Mouse (Mus musculus) frontal cortex, postnatal 10 days (tissue): ENCODE measurements around the gene U2af2.
A peak's percentile ranks its signal among the peaks of the same experiment; 100 is the strongest.
"Not testable (repeated sequence)": the region's sequence is repeated elsewhere in the genome, so short reads cannot be mapped to it uniquely, and the experiment has no call there.

Source experiments
- DNase-seq, 2 experiments: peaks; one replicate each; pipeline ENCODE4 v3.0.0; 2022; ENCODE audit warnings: low spot score in 2 of 2, mixed read lengths in 1 of 2

U2af2 gene

DNA sequence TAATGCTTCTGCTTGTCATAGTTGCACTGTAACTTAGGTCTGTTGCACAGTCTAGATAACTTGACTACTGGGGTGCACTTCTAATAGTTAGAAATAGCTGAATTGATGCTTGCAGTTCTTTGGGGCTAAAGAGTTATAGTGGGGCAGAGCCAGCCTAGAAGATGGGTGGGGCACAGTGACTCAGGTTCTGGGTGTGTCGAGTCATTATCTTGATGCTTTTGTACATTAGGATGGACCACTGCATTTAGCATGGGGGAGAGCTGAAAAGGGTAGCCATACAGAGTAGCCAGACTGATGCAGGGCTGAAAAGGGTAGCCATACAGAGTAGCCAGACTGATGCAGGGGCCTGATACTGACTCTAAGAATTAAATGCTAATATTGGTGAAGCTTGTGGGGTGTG, 11.6 kb downstream of the U2af2 start:
- DNase-seq = no peak

DNA sequence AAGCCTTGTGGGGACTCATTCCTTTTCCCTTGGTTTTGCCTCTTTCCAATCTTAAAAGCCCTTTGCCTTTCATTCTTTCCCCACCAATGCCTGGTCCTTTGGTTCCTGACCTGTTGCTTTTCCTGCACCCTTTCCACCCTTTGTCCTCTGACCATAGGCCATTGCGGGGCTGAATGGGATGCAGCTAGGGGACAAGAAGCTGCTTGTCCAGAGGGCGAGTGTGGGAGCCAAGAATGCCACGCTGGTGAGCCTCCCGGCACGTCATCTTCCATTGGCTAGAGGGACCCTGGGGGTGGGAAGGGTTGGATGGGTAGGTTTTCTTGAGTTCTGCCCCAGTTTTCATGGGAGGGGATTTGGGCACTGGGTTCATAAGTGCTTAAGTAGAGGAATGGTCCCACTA, 13.0 kb downstream of the U2af2 start:
- DNase-seq = no peak

DNA sequence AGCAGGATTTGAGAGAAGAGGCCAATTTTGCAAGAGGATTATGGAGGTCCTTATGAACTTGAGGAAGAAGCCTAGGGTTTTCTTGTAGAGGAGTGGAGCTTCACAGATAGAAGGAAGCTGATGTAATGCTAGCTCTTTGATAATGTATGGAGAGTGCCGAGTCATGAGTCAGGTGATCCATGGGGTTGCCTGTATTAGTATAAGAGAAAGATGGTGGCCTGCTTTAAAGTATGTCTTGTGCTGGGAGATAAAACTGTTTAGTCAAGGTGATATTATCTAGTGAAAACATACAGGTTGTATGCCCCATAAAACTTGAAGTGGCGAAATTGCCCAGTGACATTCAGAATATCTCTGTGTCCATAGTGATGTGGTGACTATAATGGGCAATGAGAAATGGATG, 15.0 kb downstream of the U2af2 start:
- no peak for DNase-seq

DNA sequence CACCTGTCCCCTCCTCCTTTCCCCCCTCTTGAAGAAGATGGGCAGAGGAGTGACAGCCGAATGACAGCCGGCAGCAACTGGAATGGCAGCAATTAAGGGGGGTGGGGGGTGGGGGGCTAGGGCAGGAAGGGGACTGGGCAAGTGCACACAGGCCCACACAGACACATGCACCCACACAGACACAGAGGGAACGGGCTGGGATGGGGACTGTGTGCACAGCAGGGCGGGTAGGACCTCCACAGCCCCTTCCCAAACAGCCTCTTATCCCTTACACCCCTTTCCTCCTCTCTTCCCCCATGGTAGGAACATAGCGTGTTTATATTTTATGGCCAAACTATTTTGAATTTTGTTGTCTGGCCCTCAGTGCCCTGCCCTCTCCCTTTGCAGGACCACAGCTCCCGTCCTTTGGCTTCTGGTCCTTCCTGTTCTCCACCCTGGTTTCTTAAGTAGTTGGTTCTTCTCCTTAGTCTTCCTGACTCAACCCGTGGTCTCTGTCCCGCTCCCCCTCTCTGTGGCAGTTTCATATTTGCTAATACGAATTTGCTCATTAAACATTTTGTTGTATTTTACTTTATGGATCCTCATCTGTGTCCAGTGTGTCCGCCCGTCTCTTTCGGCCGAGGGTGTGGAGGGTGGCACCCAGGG, 17.5 kb downstream of the U2af2 start:
- DNase-seq = not testable (repeated sequence)

DNA sequence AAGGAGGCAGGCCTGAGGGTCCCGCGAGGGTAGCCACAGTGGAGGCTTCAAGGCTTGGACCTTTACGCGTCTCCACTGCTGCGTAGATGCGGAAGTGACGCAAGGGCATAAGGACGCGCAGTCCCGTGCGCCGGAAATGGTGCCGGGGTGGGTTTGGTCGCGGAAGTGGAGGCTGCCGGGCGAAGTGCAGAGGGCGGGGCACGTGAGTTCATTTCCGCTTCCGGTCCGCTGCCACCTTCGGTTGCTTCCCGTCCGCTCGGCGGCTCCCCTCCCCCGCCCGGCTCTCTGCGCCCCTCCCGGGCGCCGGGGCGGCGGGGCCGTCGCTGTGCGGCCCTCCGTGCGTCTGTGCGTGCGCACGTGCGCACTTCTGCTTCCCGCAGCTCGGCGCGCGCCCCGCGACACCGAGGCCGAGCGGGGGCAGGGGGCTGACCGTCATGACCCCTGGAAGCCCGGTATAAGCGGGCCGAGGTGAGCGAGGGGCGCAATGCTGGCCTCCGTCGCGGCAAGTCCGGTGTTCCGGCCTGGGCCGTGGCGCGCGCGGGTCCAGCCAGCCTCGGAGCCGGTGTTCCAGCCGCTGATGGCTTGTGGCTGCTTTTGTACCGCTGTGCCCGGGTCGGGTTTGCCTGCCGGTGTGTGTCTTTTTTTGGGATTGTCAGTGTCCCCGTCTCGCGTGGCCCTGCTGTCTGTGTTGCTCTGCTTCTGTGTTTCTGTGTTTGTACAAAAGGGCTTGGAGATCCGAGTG, 18.2 kb downstream of the U2af2 start, which contains the start of gene Epn1:
Epn1 (plus strand) TSS at position 226 of the 742 bp plus-strand sequence.
- DNase-seq = peak; percentile 95 to 97

DNA sequence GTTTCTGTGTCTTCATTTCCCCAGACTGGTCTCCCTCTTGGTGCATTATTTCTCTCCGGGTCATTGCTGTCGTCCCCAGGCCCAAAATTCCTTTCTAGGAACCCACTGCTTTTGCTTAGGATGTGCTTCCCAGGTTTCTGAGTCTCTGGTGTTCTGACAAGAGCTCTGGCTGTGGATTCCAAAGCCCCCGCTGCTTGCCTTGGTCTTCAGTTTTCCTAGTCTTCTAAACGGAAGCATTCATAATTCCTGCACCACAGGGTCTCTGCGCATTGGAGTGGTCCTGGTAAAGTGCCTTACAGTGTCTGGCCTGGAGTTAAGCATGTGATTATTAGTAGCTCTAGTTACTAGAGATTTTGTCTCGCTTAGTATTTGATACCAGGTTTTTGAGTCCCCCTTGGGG, 18.9 kb downstream of the U2af2 start:
- no peak for DNase-seq

DNA sequence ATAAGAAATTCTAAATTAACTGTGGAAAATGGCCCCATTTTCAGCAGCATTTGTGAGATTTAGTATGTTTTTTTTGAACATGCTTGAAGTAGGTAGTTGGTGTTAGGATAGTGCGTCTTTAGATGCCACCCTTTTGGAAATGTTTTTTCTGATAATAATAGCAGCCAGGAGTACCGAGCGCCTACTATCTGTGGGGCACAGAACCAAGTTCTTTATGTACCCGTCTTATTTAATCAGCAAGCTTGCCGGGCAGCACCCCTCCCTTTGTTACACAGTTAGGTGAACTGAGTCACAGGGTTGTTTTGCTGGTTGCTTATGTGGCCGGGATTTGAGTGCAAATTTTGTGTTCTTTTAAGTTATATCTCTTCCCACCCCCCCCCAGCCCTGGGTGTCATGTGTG, 19.3 kb downstream of the U2af2 start:
- no peak for DNase-seq

DNA sequence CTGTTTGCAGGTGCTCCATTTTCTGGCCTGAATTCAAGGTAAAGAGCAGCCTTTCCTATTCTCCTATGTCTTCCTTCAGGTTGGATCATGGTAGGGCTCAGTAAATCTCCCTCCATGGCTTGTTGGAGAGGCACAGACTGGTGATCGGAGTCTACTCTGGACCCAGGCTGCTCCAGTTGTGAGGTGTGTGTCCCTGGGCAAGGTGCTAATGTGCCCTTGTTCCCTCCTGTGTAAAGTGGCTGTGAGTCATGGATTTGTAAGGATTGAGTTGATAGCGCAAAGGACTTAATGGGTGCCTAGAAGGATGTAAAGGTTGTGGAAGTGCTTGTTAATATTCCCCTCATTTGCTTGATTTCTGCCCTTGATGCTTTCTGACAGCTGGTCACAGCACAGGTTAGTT, 20.0 kb downstream of the U2af2 start:
- no peak for DNase-seq

DNA sequence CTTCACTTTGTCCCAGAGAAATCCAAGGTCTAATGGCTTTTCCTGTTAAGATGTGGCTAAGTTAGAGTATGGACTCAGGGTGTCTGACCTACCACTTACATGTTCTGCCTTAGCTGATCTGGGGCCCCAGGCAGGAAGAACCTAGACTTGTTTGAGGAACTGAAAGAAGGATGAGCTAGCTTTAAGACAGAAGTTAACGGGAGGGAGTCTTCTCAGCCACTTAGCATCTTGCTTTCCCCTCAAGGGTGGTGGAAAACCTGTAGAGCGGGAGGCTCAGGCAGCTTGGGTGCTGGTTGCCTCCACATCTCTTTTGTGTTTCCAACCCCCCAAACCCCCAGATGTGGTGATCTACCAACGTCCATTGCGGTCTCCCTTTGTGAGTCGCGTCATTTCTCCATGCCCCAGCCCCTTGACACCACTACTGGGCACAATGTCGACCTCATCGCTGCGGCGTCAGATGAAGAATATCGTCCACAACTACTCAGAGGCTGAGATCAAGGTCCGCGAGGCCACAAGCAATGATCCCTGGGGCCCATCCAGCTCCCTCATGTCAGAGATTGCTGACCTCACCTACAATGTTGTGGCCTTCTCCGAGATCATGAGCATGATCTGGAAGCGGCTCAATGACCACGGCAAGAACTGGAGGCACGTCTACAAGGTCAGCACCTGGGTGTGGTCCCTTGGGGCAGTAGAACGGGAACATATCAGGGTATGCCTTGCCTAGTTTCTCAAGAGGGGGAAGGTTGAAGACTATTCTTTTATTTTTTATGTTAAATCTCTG, 21.6 kb downstream of the U2af2 start:
- no peak for DNase-seq

DNA sequence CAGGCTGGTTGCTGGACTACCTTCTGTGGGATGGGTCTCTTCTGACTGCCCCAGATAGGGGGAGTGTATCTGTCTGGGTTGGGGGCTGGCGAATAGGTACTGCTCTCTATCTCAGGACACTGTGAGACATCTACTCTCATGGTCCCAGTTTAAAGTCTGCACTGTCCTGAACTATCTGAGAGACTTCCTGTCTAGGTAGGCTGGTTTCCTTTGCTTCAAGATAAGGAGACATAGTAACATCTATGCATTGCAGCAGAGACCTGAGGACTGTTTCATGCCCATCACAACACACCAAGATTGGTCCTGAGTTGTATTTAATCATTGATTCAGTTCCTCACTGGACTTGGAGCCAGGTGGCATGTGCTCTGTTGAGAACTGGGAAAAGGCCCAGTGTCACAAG, 23.6 kb downstream of the U2af2 start:
- DNase-seq = no peak

DNA sequence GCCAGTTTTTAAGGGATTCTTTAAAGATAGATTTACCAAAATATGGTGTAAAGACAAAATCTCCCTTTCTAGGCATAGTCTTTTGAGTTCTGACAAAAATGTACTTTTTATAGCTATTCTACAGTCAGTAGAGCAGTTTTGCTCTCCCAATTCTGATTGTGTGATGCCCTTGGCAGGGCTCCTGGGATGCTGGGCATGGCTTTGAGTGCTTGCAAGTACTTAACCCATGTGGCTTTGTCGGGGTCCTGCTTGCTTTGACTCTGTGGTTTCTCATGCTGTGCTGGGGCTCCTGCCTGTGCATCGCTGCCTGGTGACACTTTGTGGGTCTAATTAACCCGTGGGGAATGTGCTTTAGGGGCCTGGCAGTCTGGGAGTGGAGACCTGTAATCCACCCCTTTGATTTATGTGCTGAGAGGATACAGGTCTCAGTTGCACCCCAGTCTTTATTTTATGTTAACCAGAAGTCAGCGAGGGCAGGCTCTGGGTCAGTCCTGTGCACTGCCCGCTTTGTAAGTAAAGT, 25.0 kb downstream of the U2af2 start:
- DNase-seq = no peak

DNA sequence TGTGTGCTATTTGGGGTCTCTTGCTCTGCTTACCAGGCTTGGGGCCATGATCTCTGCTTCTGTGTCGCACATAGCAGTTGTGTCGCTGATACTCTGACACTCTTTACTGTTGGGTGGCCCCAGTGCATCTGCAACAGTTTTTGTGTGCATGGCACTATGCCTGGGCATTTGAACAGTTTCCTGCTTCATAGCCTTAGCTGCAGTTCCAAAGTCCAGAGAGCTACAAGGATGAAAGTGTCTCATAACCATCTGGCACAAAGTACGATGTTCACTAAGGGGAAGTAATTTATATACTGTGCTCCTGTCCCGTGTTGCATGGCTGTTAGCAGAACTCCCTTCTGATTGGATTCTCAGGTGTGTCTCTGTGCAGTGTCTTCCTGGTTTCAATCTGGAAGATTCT, 25.9 kb downstream of the U2af2 start:
- no peak for DNase-seq

DNA sequence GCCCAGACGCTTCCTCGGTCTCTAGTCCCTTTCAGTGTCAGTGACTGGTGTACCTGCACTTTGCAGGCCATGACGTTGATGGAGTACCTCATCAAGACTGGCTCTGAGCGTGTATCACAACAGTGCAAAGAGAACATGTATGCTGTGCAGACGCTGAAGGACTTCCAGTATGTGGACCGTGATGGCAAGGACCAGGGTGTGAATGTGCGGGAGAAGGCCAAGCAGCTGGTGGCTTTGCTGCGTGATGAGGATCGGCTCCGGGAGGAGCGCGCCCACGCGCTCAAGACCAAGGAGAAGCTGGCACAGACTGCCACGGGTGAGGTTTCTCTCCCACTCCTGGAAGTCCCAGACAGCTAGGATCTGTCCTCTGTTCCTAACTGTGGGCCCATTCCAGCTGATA, 27.9 kb downstream of the U2af2 start:
- no peak for DNase-seq

DNA sequence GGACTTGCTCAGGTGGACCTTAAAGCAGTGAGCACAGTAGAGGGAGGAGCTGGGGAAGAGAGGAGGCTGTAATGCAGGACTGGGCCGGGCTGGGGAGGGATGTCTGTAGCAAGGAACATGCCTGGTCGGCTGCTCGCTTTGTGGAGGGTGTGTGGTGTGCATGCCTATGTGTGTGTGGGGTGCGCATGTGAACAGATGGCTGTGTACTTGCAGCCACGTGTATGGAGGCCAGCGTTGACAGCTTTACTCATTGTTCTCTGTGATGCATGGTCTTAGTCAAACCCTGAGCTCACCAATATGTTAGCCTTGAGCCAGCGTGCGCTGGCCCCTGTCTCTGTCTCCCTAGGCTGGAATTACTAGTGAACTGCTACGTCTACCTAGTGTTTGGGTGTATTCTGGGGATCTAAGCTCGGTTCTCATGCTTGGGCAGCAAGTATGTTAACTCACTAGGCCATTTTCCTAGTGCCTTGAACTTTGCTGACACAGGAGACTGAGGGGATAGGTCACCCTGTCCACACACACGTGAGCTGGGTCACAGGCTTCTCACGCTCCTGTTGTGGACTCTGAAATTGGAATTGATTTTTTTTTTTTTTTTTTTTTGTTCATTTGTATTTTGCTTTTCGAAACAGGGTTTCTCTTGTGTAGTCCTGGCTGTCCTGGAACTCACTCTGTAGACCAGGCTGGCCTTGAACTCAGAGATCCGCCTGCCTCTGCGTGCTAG, 29.2 kb downstream of the U2af2 start:
- no peak for DNase-seq

DNA sequence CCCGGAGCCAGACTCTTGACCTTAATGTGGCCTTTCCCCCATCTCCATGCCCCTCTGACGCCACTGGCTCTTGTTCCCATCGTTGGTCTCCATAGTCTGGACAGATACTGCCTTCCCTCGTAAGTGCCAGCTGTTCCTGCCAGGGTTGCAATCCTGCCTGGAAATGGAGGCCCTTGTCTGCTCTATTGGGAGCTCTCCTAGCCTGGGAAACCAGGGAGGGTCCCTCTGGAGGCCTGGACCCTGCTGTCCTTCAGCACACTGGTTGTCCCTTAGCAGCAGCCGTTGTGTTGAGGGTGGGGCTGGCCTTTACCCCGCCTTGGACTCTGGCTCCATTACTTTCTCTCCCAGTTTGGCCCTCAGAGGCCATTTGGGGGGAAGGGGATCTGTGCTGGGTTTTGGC, 30.4 kb downstream of the U2af2 start:
- DNase-seq = no peak

DNA sequence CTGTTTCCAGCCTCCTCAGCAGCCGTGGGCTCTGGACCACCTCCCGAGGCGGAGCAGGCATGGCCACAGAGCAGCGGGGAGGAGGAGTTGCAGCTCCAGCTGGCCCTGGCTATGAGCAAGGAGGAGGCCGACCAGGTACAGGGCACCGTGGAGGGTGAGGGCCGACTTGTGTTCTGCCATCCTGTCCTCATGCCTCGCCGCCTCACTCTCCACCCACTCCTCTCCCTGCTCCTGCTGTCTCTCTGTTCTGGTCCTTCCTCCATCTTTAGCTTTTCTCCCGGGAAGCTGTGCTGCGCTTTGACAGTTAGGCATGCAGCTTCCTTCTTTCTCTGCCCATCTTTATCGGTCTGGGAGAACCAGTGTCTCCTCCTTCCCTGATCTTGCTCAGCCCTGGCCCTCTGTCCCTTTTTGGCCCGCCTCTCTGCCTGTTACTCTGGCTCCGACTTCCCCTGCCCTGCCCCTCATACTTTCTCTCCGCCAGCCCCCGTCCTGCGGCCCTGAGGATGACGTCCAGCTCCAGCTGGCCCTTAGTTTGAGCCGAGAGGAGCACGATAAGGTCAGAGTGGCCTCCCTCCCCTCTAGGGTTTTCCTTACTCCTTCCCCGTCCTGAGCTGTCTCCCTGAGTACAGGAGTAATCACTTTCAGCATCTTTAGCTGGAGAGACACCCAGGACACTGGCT, 31.0 kb downstream of the U2af2 start:
- no peak for DNase-seq

DNA sequence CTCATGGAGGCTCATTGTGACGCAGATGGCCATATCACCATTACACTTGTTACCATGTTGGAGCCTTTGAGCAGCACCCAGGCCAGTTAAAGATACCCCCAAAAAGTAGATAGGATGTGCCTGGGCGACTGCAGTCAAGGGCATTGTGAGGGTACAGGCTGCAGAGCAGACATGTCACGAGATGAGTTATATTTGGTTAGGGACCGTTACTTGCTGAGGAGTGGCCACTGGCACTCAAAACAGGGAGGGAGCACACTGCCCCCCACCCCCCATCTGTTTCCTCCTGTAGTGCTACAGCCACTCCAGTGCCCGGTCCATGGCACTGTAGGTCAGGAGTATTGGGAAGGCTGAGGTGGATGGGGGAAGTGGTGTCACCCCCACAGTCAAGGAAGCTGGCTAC, 36.8 kb downstream of the U2af2 start:
- DNase-seq = no peak

DNA sequence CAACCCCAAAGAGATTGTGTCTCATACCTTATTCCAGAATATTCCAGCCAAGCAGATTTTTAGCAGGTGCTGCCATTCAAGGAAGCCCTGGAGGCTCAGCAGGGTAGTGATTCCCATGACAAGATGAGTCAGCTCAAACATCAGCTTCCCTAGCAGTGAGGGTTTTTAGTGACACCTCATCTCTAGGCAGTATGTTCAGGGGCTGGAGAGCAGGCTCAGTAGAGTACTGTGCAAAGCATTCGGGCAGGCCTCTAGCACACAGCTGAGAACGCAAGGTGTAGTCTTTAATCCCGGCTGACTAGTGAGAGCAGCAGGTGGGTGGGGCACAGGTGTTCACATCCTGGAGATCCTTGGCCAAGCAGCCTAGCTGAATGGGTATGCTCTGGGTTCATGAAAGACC, 37.9 kb downstream of the U2af2 start:
- DNase-seq = peak in 1 of 2 experiments; percentile 14

DNA sequence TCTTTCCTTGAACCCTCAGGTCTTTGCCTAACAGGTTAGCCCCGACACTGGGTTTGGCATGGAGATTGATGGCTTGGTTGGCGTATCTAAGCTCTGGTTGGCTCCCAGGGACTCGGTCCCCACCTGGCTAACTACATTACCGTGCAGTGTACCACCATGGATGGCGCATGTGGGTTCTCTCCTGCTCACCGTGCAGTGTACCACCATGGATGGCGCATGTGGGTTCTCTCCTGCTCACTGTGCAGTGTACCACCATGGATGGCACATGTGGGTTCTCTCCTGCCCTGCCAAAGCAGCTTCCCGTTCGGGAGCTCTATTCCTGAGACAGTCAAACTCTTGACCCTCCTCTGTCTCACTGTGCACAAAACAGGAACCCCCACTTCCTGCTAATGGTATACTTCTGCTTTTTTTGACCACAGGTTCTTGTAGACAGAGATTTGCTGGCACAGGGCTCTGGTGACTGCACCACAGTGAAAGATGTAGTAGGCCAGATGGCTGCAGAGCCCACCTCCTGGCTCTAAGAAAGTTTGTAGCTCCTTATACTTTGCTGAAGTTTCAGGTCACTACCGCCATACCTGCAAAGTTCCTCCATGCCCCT, 39.2 kb downstream of the U2af2 start:
- DNase-seq = peak in 1 of 2 experiments; percentile 44

DNA sequence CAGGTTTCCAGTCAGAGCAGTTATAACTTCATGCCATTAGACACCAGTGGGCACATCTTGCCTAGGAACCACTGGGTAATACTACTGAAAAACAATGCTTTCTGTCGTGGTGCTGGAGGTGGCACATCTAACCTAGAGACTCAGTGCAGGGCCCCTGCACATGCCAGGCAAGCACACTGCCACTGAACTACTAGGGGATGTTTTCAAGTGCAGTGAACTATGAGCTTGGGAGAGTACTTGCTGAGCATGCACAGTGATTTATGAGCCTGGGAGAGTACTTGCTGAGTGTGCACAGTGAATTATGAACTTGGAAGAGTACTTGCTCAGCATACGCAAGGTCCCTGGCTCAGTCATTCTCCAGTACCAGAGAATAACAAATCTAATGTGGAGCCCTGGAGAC, 40.6 kb downstream of the U2af2 start:
- no peak for DNase-seq

DNA sequence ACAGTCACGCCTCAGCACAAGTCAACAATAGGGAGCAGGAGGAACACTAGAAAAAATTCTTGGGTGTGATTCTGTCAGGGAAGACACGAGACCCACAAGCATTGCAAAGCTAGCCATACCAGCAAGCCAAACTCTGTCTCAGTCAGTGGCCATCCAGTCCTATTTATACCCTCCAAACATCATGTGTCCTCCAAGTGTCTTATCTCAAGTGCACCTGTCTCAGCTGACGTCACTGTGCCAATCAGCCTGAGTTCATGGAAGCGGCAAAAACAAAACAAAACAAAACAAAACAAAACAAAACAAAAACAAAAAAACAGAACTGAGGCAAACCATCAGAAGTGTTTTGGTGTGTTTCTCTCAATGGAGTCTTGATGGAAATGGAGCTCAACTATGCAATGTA, 46.3 kb downstream of the U2af2 start:
- no peak for DNase-seq
